8 mouse cellular contexts compared by ENCODE assay signal in the genomic region with DNA sequence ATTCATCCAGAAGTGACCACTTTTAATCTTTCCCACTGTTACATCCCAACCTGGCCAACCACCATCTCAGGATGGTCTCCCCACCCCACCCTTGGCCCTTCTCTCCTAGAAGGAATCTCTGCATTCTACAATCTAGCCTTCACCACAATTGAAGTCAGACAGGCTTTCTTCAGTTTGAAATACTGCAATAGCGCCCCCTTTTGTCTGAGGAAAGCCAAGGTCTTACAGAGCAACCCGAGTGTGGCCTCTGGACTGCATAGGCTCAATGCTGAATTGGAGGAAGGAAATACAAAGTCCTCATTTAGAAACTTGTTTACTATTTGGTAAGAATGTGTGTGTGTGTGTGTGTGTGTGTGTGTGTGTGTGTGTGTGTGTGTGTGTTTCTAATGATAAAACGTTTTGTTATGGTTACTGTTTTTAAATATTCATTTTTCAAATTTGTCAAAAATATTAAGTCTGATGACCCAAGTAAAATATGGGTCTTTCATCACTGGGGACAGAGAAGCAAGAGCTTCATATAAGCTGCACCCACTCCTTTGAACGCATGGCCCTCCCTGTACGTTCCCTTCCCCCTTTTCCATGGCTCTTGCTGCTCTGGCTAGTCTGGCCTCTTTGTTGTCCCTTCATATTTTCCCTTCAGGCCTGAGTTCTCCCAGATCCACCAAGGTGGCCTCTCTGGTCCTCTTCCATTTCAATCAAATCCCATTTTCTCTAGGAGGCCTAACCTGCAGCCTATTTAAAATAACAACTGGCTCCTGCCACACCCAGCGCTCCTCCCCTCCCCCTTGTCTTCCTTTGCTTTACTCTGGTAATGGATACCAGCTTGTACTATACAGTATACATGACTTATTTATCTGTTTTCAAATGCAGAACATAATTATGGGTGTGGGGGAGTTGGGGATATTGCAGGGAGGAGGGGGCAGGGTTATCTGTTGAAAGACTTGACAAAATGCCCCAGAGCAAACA.
DNase-seq lines count a peak whose midpoint lies in the region; ATAC-seq lines count a peak whose summit lies in the region.

No protein-coding gene starts in this region.

- 55% methylated on average over 6 of the region's 6 CpGs for WGBS in heart, embryonic 10.5 days
- WGBS in lung, embryonic 16.5 days, result 47% methylated on average over 6 of the region's 6 CpGs

- peaks cover 5% of the 10 kb centered on the region; the same call in 1 of the 2 replicates for H3K36me3 ChIP-seq in heart, embryonic 10.5 days
- no peaks in the 10 kb centered on the region for H3K36me3 ChIP-seq in lung, embryonic 16.5 days (ENCODE audit: control insufficient read depth, insufficient read depth, low read length)

- no peaks in the 10 kb centered on the region for H3K27me3 ChIP-seq in heart, embryonic 10.5 days (ENCODE audit: insufficient read depth, poor library complexity, severe bottlenecking)
- H3K27me3 ChIP-seq in lung, embryonic 16.5 days (ENCODE audit: control insufficient read depth, insufficient read depth, low read depth, low read length), result no peaks in the 10 kb centered on the region

- H3K9me3 ChIP-seq in heart, embryonic 10.5 days, result no peaks in the 10 kb centered on the region
- peaks cover 3% of the 10 kb centered on the region; the same call in 1 of the 2 replicates for H3K9me3 ChIP-seq in lung, embryonic 16.5 days (ENCODE audit: control insufficient read depth, low read length)

- 0 out of 2 replicates have a peak, but pooled peaks have one; percentile 23 for ATAC-seq in lung, embryonic 16.5 days (ENCODE audit: low read depth)
- ATAC-seq in erythroblast, adult 5-6 weeks (replicated peaks; ENCODE audit: low FRiP score, poor library complexity, severe bottlenecking), result no peak

- intact Hi-C loops in heart, postnatal 10 days (cut with DNase I), result loop anchor here (5.0 kb wide), 1 partner anchor 125 kb away; no protein-coding TSS in a partner anchor

- no peak overlapping the region for H3K9ac ChIP-seq in lung, embryonic 16.5 days (ENCODE audit: low read length)

- no peak overlapping the region for H3K4me3 ChIP-seq in heart, embryonic 10.5 days
- no peak overlapping the region for H3K4me3 ChIP-seq in lung, embryonic 16.5 days (ENCODE audit: low read length)

- H3K4me2 ChIP-seq in lung, embryonic 16.5 days (ENCODE audit: low read depth, low read length), result no peak overlapping the region

- H3K27ac ChIP-seq in heart, embryonic 10.5 days, result no peak overlapping the region
- no peak overlapping the region for H3K27ac ChIP-seq in lung, embryonic 16.5 days (ENCODE audit: low read length)

- peaks cover 18% of the 10 kb centered on the region; the same call in 1 of the 2 replicates for H3K4me1 ChIP-seq in heart, embryonic 10.5 days
- 0 out of 2 replicates have a peak, but pooled peaks cover 6% of the 10 kb centered on the region for H3K4me1 ChIP-seq in lung, embryonic 16.5 days (replicated peaks; ENCODE audit: control insufficient read depth, insufficient read depth, low read length)

- DNase-seq in heart, adult 9 months (ENCODE audit: low spot score in 2 of 2), result peak; percentile 11 to 23
- no peak for DNase-seq in heart, embryonic 10.5 days (ENCODE audit: low spot score)
- peak; percentile 91 for DNase-seq in ES-CJ7 (ENCODE audit: low read depth, low spot score)
- DNase-seq in c-Kit-positive CD71-positive TER-119-positive erythroid progenitor cells, embryonic 14.5 days (ENCODE audit: low spot score), result peak; percentile 41
- peak; percentile 57 to 71 for DNase-seq in heart, postnatal 10 days
- DNase-seq in layer of hippocampus, postnatal 25 days (ENCODE audit: extremely low spot score in 1 of 2, low spot score in 1 of 2), result no peak

Comparison
In these comparisons a context has a peak if more than half of its experiments do, and no peak if none do; other contexts are left out.
1. DNase-seq: peak in heart, adult 9 months (2 of 2), ES-CJ7 (single experiment), c-Kit-positive CD71-positive TER-119-positive erythroid progenitor cells, embryonic 14.5 days (single experiment) and heart, postnatal 10 days (2 of 2); none in heart, embryonic 10.5 days (single experiment) and layer of hippocampus, postnatal 25 days (0 of 2).